Mouse (Mus musculus): Measurements from ENCODE around the gene Sdk1. TPM values are rescaled to one million over a fixed set of nuclear protein-coding genes. Genes with fewer than 3 reads are reported as not detected.

The Sdk1 gene
- total and polyA plus RNA-seq, 3 experiments: 0.04 to 0.87 TPM; not detected in 1

DNA sequence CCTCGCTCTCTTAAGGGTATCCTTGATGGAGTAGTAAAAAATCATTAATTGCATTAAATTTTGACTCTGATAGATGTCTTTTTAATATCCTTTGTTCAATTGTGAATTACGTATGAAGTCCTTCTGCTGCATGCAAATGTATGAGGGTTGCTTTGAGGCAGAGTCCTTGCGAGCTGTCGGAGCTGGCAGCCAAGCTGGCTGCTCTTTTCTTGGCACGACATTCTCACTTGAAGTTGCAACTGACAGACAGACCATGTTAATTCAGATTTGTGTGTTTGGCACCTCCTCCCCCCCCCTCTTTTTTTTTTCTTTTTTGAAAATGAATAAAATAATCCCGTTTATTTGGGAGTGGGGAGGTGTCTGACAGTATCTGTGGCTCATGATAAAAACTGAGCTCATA, 329.2 kb downstream of the Sdk1 start:
- in situ Hi-C loops (cut with MboI; ENCODE audit: low pct_ligation_motif_present, low pct_unique_long_range_greater_than_20kb, low sequenced_read_pairs) (no loop called here), dilution Hi-C loops (cut with MboI; ENCODE audit: extremely low pct_ligation_motif_present, extremely low pct_unique_long_range_greater_than_20kb, low sequenced_read_pairs) (no loop called here)
- Histone ChIP-seq H3K27me3 (replicated peaks) (no peaks in the 10 kb centered on the region), H3K4me2 (ENCODE audit: insufficient read depth, low read depth, poor library complexity, severe bottlenecking) (no peak overlapping the region), H3K9me3 (replicated peaks; ENCODE audit: low read length) (no peaks in the 10 kb centered on the region), H3K4me3 (replicated peaks in 1 of 3; ENCODE audit: low read depth in 2 of 3, low read length in 2 of 3, poor library complexity in 1 of 3) (no peak overlapping the region), H3K79me2 (replicated peaks; ENCODE audit: control insufficient read depth, extremely low read depth, insufficient read depth, poor library complexity, severe bottlenecking) (no peaks in the 10 kb centered on the region), H3K27ac (ENCODE audit: insufficient read depth, low read depth) (no peak overlapping the region), H3K9ac (ENCODE audit: insufficient read depth, low read depth) (no peak overlapping the region), H3K36me3 (replicated peaks in 1 of 2; ENCODE audit: control insufficient read depth in 1 of 2, insufficient read depth in 1 of 2, low read length in 1 of 2) (no peaks in the 10 kb centered on the region), H3K4me1 (ENCODE audit: control insufficient read depth in 1 of 2, insufficient read depth in 2 of 2) (no peaks in the 10 kb centered on the region)
- TF ChIP-seq E2F4 (IDR thresholded peaks at IDR 0.05; ENCODE audit: insufficient replicate concordance, low read depth, low read length) (no peak), CTCF (conservative IDR thresholded peaks at IDR 0.05 in 1 of 2, IDR thresholded peaks at IDR 0.05 in 1 of 2; ENCODE audit: low read depth in 2 of 2, low read length in 2 of 2) (no peak), EP300 (IDR thresholded peaks at IDR 0.05; ENCODE audit: low read length) (no peak), NRF1 (IDR thresholded peaks at IDR 0.05; ENCODE audit: low read depth, low read length) (no peak), MXI1 (IDR thresholded peaks at IDR 0.05; ENCODE audit: low read depth, low read length) (no peak), PAX5 (IDR thresholded peaks at IDR 0.05; ENCODE audit: low read length) (no peak), UBTF (IDR thresholded peaks at IDR 0.05; ENCODE audit: low read depth, low read length) (no peak), ETS1 (conservative IDR thresholded peaks at IDR 0.05; ENCODE audit: low read depth, low read length) (no peak), USF1 (IDR thresholded peaks at IDR 0.05; ENCODE audit: low read depth, low read length) (no peak), MAFK (IDR thresholded peaks at IDR 0.05; ENCODE audit: insufficient replicate concordance, low read length) (no peak)
- DNase-seq (ENCODE audit: extremely low read depth): no peak

- no peak for DNase-seq (ENCODE audit: extremely low read depth)
- H3K4me2 ChIP-seq (ENCODE audit: insufficient read depth, low read depth, poor library complexity, severe bottlenecking): no peak overlapping the region
- H3K36me3 ChIP-seq (replicated peaks in 1 of 2; ENCODE audit: control insufficient read depth in 1 of 2, insufficient read depth in 1 of 2, low read length in 1 of 2): no peaks in the 10 kb centered on the region
- in situ Hi-C loops (cut with MboI; ENCODE audit: low pct_ligation_motif_present, low pct_unique_long_range_greater_than_20kb, low sequenced_read_pairs) (no loop called here), dilution Hi-C loops (cut with MboI; ENCODE audit: extremely low pct_ligation_motif_present, extremely low pct_unique_long_range_greater_than_20kb, low sequenced_read_pairs) (no loop called here)
- no peaks in the 10 kb centered on the region for H3K27me3 ChIP-seq (replicated peaks)
- no peak overlapping the region for H3K9ac ChIP-seq (ENCODE audit: insufficient read depth, low read depth)
- no peaks in the 10 kb centered on the region for H3K4me1 ChIP-seq (ENCODE audit: control insufficient read depth in 1 of 2, insufficient read depth in 2 of 2)
- H3K4me3 ChIP-seq (replicated peaks in 1 of 3; ENCODE audit: low read depth in 2 of 3, low read length in 2 of 3, poor library complexity in 1 of 3): no peak overlapping the region
- no peak for TF ChIP-seq CTCF (conservative IDR thresholded peaks at IDR 0.05 in 1 of 2, IDR thresholded peaks at IDR 0.05 in 1 of 2; ENCODE audit: low read depth in 2 of 2, low read length in 2 of 2)
- no peak for TF ChIP-seq CHD2 (IDR thresholded peaks at IDR 0.05; ENCODE audit: low read length)
- TF ChIP-seq CHD1 (IDR thresholded peaks at IDR 0.05; ENCODE audit: low read depth, low read length): no peak
- no peak for TF ChIP-seq PAX5 (IDR thresholded peaks at IDR 0.05; ENCODE audit: low read length)
- no peak for TF ChIP-seq TCF12 (IDR thresholded peaks at IDR 0.05; ENCODE audit: low read depth, low read length)
- no peak for TF ChIP-seq KAT2A (IDR thresholded peaks at IDR 0.05; ENCODE audit: insufficient replicate concordance, low read length)
- no peak for TF ChIP-seq IRF4 (IDR thresholded peaks at IDR 0.05; ENCODE audit: low read depth, low read length)
- no peak for TF ChIP-seq NRF1 (IDR thresholded peaks at IDR 0.05; ENCODE audit: low read depth, low read length)
- no peak for TF ChIP-seq NELFE (IDR thresholded peaks at IDR 0.05; ENCODE audit: low read depth, low read length)
- no peak for TF ChIP-seq TBP (conservative IDR thresholded peaks at IDR 0.05; ENCODE audit: low read depth, low read length)
- TF ChIP-seq POLR2A (IDR thresholded peaks at IDR 0.05; ENCODE audit: low read depth, low read length): no peak
- no peak for TF ChIP-seq MYC (IDR thresholded peaks at IDR 0.05; ENCODE audit: low read depth, low read length)
- H3K9me3 ChIP-seq (replicated peaks; ENCODE audit: low read length): no peaks in the 10 kb centered on the region
- no peaks in the 10 kb centered on the region for H3K79me2 ChIP-seq (replicated peaks; ENCODE audit: control insufficient read depth, extremely low read depth, insufficient read depth, poor library complexity, severe bottlenecking)
- H3K27ac ChIP-seq (ENCODE audit: insufficient read depth, low read depth): no peak overlapping the region
Measured at GRCm38 (mm10) chr5:141574263-141574662, 333.0 kb downstream of the Sdk1 start.

Measured in CH12.LX (cell line).